Mouse (Mus musculus) midbrain, embryonic 14.5 days (tissue): ENCODE measurements at regions not wholly inside any gene's neighbourhood (a gene's known extent, or its start where the extent isn't known, plus 50 kb on each side); places are given as distances from the start of the nearest gene placed in this dataset.

Experiments
- ATAC-seq: fragments of 200-750 bp; cut with Nextera tagmentation; 2 replicates; pipeline ENCODE4 v1.8.0; 2017; ENCODE audit warnings: moderate number of reproducible peaks, moderate library complexity; ENCODE audit not compliant: low FRiP score, low TSS enrichment
- DNase-seq: peaks from one replicate; pipeline ENCODE4 v3.0.0-alpha.2; 2015
- H3K27ac ChIP-seq: fragments of 300-500 bp; sonication (generic); replicated peaks from 2 replicates; pipeline ENCODE4 v1.5.1; 2014; ENCODE audit warnings: mild to moderate bottlenecking, low read depth, low read length, moderate library complexity
- H3K27me3 ChIP-seq: fragments of 300-500 bp; sonication (generic); 2 replicates; pipeline ENCODE4 v1.6.1; 2014; ENCODE audit warnings: low read length, control low read depth, mixed read lengths; ENCODE audit not compliant: control insufficient read depth, insufficient read depth
- H3K36me3 ChIP-seq: fragments of 300-500 bp; sonication (generic); 2 replicates; pipeline ENCODE4 v1.6.1; 2014; ENCODE audit warnings: low read length, control low read depth; ENCODE audit not compliant: control insufficient read depth, insufficient read depth
- H3K4me1 ChIP-seq: fragments of 300-500 bp; sonication (generic); 2 replicates; pipeline ENCODE4 v1.6.1; 2014; ENCODE audit warnings: mild to moderate bottlenecking, antibody characterized with exemption, low read length, control low read depth; ENCODE audit not compliant: control insufficient read depth, insufficient read depth
- H3K4me2 ChIP-seq: fragments of 300-500 bp; sonication (generic); 2 replicates; pipeline ENCODE4 v1.6.1; 2014; ENCODE audit warnings: mild to moderate bottlenecking, low read length, moderate library complexity
- H3K4me3 ChIP-seq: fragments of 300-500 bp; sonication (generic); replicated peaks from 2 replicates; pipeline ENCODE4 v1.5.1; 2014; ENCODE audit warnings: low read depth, low read length
- H3K9ac ChIP-seq: fragments of 300-500 bp; sonication (generic); replicated peaks from 2 replicates; pipeline ENCODE4 v1.6.1; 2014; ENCODE audit warnings: mild to moderate bottlenecking, low read length, moderate library complexity
- H3K9me3 ChIP-seq: fragments of 300-500 bp; sonication (generic); 2 replicates; pipeline ENCODE4 v1.6.1; 2016; ENCODE audit warnings: low read length, control low read depth, mixed read lengths; ENCODE audit not compliant: control insufficient read depth
- WGBS: fragments of 180-500 bp; shearing (Covaris S2); extraction: QIAGEN DNeasy Blood & Tissue Kit; methylation state at CpG from one replicate; pipeline ENCODE4 v1.1.7; 2014; 5-methylcytosine and 5-hydroxymethylcytosine counted together

DNA sequence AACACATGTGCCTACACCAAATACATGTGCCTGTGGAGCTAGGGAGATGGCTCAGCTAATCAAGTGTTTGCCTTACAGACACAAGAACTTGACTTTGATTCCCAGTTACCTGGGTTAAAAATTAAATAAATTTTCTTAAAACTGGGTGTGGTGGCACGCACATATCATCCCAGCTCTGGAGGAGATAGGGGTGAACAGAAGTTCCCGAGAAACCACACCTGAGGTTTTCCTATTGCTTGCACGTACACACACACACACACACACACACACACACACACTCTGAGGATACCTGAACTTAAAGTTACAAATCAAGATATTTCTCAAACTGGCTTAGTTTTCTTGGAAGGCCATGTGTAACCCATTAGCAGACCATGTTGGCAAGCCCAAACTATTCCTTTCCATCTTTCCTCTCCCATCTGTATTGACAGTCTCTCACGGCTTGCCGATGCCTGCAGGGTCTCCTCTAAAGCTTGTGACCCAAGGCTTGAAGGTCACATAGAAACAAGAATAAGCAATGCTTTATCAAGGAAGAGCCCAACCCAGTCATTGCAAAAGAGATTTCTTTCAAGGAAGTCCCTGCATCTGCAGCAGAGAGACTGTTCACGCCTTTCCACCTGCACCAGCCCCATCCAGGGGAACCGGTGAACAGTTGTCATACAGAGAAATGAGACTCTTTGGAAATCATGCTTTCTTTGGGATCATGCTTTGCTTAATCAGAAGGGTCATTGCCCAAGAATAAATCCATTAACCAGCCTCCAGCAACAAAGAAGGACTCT lies 129.9 kb downstream of the Cyp26b1 start:
- Histone ChIP-seq H3K9ac (no peak overlapping the region), H3K4me2 (no peak overlapping the region), H3K36me3 (no peaks in the 10 kb centered on the region), H3K27me3 (no peaks in the 10 kb centered on the region), H3K27ac (no peak overlapping the region), H3K9me3 (no peaks in the 10 kb centered on the region), H3K4me3 (no peak overlapping the region), H3K4me1 (no peaks in the 10 kb centered on the region)
- DNase-seq (no peak), ATAC-seq (no peak)
- 95% methylated on average over 7 of the region's 7 CpGs for WGBS

GRCm38 (mm10) chr6:84456803-84457202 lies 136.9 kb downstream of the Cyp26b1 start:
- Histone ChIP-seq H3K4me3 (no peak overlapping the region), H3K9ac (no peak overlapping the region), H3K4me1 (no peaks in the 10 kb centered on the region), H3K9me3 (no peaks in the 10 kb centered on the region), H3K27ac (no peak overlapping the region), H3K27me3 (no peaks in the 10 kb centered on the region), H3K36me3 (no peaks in the 10 kb centered on the region), H3K4me2 (no peak overlapping the region)
- DNase-seq (no peak), ATAC-seq (no peak)
- 92% methylated on average over 3 of the region's 3 CpGs for whole genome bisulfite sequencing

GRCm38 (mm10) chr6:84445093-84445492 lies 148.6 kb downstream of the Cyp26b1 start:
- ATAC-seq (no peak), DNase-seq (no peak)
- Histone ChIP-seq H3K4me3 (no peak overlapping the region), H3K36me3 (no peaks in the 10 kb centered on the region), H3K9ac (no peak overlapping the region), H3K4me2 (no peak overlapping the region), H3K9me3 (no peaks in the 10 kb centered on the region), H3K4me1 (no peaks in the 10 kb centered on the region), H3K27me3 (no peaks in the 10 kb centered on the region), H3K27ac (no peak overlapping the region)
- WGBS: 73% methylated on average over 4 of the region's 4 CpGs

- WGBS: 88% methylated on average over 1 of the region's 1 CpGs
- Histone ChIP-seq H3K36me3 (no peaks in the 10 kb centered on the region), H3K27me3 (no peaks in the 10 kb centered on the region)
Measured at GRCm38 (mm10) chr6:84442667-84443066, 151.0 kb downstream of the Cyp26b1 start.

DNA sequence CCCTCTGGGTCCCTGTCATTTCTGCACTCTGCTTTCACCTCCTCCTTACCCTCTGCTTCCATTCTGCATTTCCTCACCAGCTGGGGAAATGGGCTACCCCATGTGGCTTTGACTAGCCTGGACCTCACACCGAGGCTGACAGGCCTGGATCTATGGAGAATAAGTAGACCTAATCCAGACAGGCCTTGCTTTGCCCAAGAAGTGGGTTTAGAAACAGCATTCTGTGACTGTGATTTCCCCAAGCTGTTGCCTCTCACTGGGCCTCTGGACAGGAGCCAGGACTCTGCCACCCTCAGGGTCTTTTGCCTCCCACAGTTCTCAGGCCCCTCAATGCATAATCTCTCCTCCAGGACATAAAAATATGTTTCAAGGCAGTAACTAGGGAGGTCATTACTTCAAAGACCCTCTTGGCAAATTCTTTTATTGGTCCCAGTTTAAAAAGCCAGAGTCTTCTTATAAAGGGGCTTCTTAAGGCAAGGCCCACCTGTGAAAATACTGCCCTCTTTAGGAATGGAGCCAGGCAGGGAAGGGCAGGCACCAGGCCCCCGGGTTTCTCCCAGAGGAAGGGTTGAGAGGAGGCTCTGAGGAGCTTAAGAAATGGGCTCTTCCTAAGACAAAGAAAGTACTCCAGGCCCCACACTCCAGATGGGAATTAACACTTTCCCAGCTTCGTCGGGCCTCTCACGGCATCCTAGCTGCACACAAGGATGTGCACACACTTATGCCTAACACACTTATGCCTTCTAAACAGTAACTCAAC lies 151.8 kb downstream of the Cyp26b1 start:
- no peak overlapping the region for H3K4me2 ChIP-seq
- H3K4me3 ChIP-seq: no peak overlapping the region
- WGBS: 72% methylated on average over 5 of the region's 5 CpGs
- H3K36me3 ChIP-seq: no peaks in the 10 kb centered on the region
- no peak overlapping the region for H3K9ac ChIP-seq
- H3K27ac ChIP-seq: no peak overlapping the region
- H3K4me1 ChIP-seq: no peaks in the 10 kb centered on the region
- DNase-seq (no peak), ATAC-seq (no peak)
- H3K9me3 ChIP-seq: no peaks in the 10 kb centered on the region
- no peaks in the 10 kb centered on the region for H3K27me3 ChIP-seq

More at GRCm38 (mm10) chr6:84442667-84443066, 151.0 kb downstream of the Cyp26b1 start:
- DNase-seq (no peak), ATAC-seq (no peak)
- Histone ChIP-seq H3K27ac (no peak overlapping the region), H3K9ac (no peak overlapping the region), H3K4me3 (no peak overlapping the region), H3K9me3 (no peaks in the 10 kb centered on the region), H3K4me1 (no peaks in the 10 kb centered on the region), H3K4me2 (no peak overlapping the region)

DNA sequence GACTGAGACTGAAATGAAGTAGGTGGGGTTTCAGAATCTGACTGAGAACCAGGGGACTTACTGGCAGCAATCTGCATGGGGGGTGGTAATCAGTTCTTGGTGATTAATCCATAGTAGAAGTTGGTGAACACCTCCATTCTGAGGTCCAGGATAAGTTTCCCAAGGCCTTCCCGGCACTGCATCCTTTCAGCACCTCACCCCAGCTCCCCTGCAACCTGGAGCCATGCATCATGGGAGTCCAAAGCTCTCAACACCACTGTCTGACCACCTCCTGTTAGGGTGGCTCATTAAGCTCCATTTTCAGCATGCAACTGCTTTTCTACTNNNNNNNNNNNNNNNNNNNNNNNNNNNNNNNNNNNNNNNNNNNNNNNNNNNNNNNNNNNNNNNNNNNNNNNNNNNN lies 157.0 kb downstream of the Cyp26b1 start:
- ATAC-seq (no peak), DNase-seq (no peak)
- no peaks in the 10 kb centered on the region for H3K27me3 ChIP-seq
- no peaks in the 10 kb centered on the region for H3K36me3 ChIP-seq
- 81% methylated on average over 1 of the region's 1 CpGs for WGBS
- H3K4me1 ChIP-seq: no peaks in the 10 kb centered on the region
- no peak overlapping the region for H3K4me2 ChIP-seq
- H3K9ac ChIP-seq: no peak overlapping the region
- H3K4me3 ChIP-seq: no peak overlapping the region
- no peaks in the 10 kb centered on the region for H3K9me3 ChIP-seq
- H3K27ac ChIP-seq: no peak overlapping the region

DNA sequence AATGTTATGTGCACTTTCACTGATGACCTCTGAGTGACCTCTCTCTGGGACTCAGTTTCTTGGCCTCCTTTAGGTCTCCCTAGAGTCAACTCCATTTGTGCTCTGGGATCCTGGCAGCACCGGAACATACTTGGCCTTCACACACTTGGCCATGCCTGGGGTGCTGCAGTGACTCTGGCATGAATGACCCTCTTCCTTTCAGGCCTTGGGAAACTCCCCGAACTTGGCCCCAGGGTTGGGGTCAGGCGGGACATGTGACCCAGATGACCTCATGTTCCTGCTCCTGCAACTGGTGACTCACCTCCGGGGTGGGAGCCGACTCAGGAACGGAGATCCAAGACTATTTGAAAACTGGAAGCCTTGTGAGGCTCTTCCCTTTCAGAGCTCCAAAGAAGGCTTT lies 159.2 kb downstream of the Cyp26b1 start:
- ATAC-seq (no peak), DNase-seq (no peak)
- no peak overlapping the region for H3K4me3 ChIP-seq
- H3K27me3 ChIP-seq: no peaks in the 10 kb centered on the region
- no peak overlapping the region for H3K4me2 ChIP-seq
- H3K27ac ChIP-seq: no peak overlapping the region
- no peak overlapping the region for H3K9ac ChIP-seq
- H3K9me3 ChIP-seq: no peaks in the 10 kb centered on the region
- no peaks in the 10 kb centered on the region for H3K4me1 ChIP-seq
- H3K36me3 ChIP-seq: no peaks in the 10 kb centered on the region
- 90% methylated on average over 6 of the region's 6 CpGs for WGBS

GRCm38 (mm10) chr6:84431622-84431955 lies 162.1 kb downstream of the Cyp26b1 start:
- H3K4me3 ChIP-seq: no peak overlapping the region
- no peaks in the 10 kb centered on the region for H3K4me1 ChIP-seq
- no peak overlapping the region for H3K27ac ChIP-seq
- H3K36me3 ChIP-seq: no peaks in the 10 kb centered on the region
- 88% methylated on average over 2 of the region's 2 CpGs for WGBS
- no peak overlapping the region for H3K9ac ChIP-seq
- ATAC-seq (no peak), DNase-seq (no peak)
- no peaks in the 10 kb centered on the region for H3K9me3 ChIP-seq
- H3K4me2 ChIP-seq: no peak overlapping the region
- H3K27me3 ChIP-seq: no peaks in the 10 kb centered on the region
